Mouse (Mus musculus): ENCODE measurements at regions not wholly inside any gene's neighbourhood (a gene's known extent, or its start where the extent isn't known, plus 50 kb on each side); places are given as distances from the start of the nearest gene placed in this dataset.

GRCm38 (mm10) chr11:19290971-19291370, 272.2 kb upstream of the Meis1 start:
- Histone ChIP-seq H3K4me3 (ENCODE audit: control insufficient read depth, low read depth, low read length) (no peak overlapping the region), H3K27ac (ENCODE audit: control insufficient read depth, insufficient read depth, low read depth, low read length) (no peak overlapping the region), H3K4me1 (ENCODE audit: control insufficient read depth, insufficient read depth, low read length) (no peaks in the 10 kb centered on the region), H3K36me3 (ENCODE audit: control insufficient read depth, insufficient read depth, low read length) (no peaks in the 10 kb centered on the region), H3K27me3 (ENCODE audit: control insufficient read depth, insufficient read depth, low read length) (no peaks in the 10 kb centered on the region)
- TF ChIP-seq POLR2A (IDR thresholded peaks at IDR 0.05; ENCODE audit: control insufficient read depth, low read depth, low read length): no peak
- TF ChIP-seq CTCF (IDR thresholded peaks at IDR 0.05; ENCODE audit: control insufficient read depth, insufficient read depth, insufficient replicate concordance, low read depth, low read length): no peak

- H3K27ac ChIP-seq (ENCODE audit: control insufficient read depth, insufficient read depth, low read depth, low read length): no peak overlapping the region
- no peaks in the 10 kb centered on the region for H3K4me1 ChIP-seq (ENCODE audit: control insufficient read depth, insufficient read depth, low read length)
- H3K36me3 ChIP-seq (ENCODE audit: control insufficient read depth, insufficient read depth, low read length): no peaks in the 10 kb centered on the region
- no peak overlapping the region for H3K4me3 ChIP-seq (ENCODE audit: control insufficient read depth, low read depth, low read length)
- H3K27me3 ChIP-seq (ENCODE audit: control insufficient read depth, insufficient read depth, low read length): no peaks in the 10 kb centered on the region
- no peak for TF ChIP-seq POLR2A (IDR thresholded peaks at IDR 0.05; ENCODE audit: control insufficient read depth, low read depth, low read length)
- no peak for TF ChIP-seq CTCF (IDR thresholded peaks at IDR 0.05; ENCODE audit: control insufficient read depth, insufficient read depth, insufficient replicate concordance, low read depth, low read length)
Measured at GRCm38 (mm10) chr11:19299411-19299810, 280.6 kb upstream of the Meis1 start.

- Histone ChIP-seq H3K36me3 (ENCODE audit: control insufficient read depth, insufficient read depth, low read length) (no peaks in the 10 kb centered on the region), H3K4me1 (ENCODE audit: control insufficient read depth, insufficient read depth, low read length) (no peaks in the 10 kb centered on the region), H3K27ac (ENCODE audit: control insufficient read depth, insufficient read depth, low read depth, low read length) (no peak overlapping the region), H3K27me3 (ENCODE audit: control insufficient read depth, insufficient read depth, low read length) (no peaks in the 10 kb centered on the region), H3K4me3 (ENCODE audit: control insufficient read depth, low read depth, low read length) (no peak overlapping the region)
- TF ChIP-seq CTCF (IDR thresholded peaks at IDR 0.05; ENCODE audit: control insufficient read depth, insufficient read depth, insufficient replicate concordance, low read depth, low read length): no peak
Measured at GRCm38 (mm10) chr11:19306687-19307086, 287.9 kb upstream of the Meis1 start.

DNA sequence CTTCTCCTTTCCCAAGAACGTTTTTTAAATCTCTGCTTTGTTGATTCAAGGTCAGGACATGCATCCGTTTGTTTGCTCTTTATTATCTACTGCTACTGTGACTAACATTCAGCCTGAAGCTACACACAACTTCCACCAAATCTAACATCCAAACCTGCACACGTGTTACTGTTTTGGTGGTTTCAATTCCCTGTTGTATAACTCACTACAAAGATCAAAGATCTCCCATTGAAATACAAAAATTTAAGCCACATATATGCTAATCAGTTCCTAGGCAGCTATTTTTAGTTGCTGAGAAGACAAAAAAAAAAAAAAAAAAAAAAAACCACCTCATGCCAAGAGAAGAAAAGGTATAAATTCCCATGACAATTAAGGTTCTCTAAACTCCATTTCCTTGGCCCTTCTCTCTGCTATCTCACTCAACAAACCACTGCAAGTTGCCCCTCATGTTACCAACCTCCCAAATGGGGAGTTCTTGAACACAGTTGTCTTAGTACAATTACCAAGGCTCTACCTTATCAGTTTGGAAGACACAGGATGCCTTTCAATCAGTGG, 312.0 kb upstream of the Meis1 start:
- no peaks in the 10 kb centered on the region for H3K27me3 ChIP-seq (ENCODE audit: control insufficient read depth, insufficient read depth, low read length)
- H3K36me3 ChIP-seq (ENCODE audit: control insufficient read depth, insufficient read depth, low read length): no peaks in the 10 kb centered on the region
- TF ChIP-seq CTCF (IDR thresholded peaks at IDR 0.05; ENCODE audit: control insufficient read depth, insufficient read depth, insufficient replicate concordance, low read depth, low read length): no peak
- TF ChIP-seq POLR2A (IDR thresholded peaks at IDR 0.05; ENCODE audit: control insufficient read depth, low read depth, low read length): no peak
- H3K4me1 ChIP-seq (ENCODE audit: control insufficient read depth, insufficient read depth, low read length): no peaks in the 10 kb centered on the region
- H3K27ac ChIP-seq (ENCODE audit: control insufficient read depth, insufficient read depth, low read depth, low read length): no peak overlapping the region
- H3K4me3 ChIP-seq (ENCODE audit: control insufficient read depth, low read depth, low read length): no peak overlapping the region

DNA sequence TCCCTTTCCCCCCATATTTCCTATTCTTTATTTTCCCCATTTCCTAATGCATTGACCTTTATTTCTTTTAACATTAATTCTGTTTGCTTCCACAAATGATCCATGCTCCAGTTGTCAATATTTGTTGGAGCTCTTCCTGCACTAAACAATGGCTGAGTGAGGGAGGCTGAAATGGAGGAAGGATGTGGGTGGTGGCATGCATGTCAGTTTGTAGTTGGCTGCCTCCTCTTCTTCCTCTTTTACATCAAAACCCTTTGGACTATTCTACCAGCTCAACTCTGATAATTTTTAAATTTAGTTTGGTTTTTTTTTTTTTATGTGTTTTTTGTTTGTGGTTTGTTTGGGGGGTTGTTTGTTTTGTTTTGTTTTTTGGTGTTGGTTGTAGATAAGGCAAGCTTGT, 313.5 kb upstream of the Meis1 start:
- Histone ChIP-seq H3K27ac (ENCODE audit: control insufficient read depth, insufficient read depth, low read depth, low read length) (no peak overlapping the region), H3K27me3 (ENCODE audit: control insufficient read depth, insufficient read depth, low read length) (no peaks in the 10 kb centered on the region), H3K4me1 (ENCODE audit: control insufficient read depth, insufficient read depth, low read length) (no peaks in the 10 kb centered on the region), H3K36me3 (ENCODE audit: control insufficient read depth, insufficient read depth, low read length) (no peaks in the 10 kb centered on the region), H3K4me3 (ENCODE audit: control insufficient read depth, low read depth, low read length) (no peak overlapping the region)
- TF ChIP-seq CTCF (IDR thresholded peaks at IDR 0.05; ENCODE audit: control insufficient read depth, insufficient read depth, insufficient replicate concordance, low read depth, low read length) (no peak), POLR2A (IDR thresholded peaks at IDR 0.05; ENCODE audit: control insufficient read depth, low read depth, low read length) (no peak)

DNA sequence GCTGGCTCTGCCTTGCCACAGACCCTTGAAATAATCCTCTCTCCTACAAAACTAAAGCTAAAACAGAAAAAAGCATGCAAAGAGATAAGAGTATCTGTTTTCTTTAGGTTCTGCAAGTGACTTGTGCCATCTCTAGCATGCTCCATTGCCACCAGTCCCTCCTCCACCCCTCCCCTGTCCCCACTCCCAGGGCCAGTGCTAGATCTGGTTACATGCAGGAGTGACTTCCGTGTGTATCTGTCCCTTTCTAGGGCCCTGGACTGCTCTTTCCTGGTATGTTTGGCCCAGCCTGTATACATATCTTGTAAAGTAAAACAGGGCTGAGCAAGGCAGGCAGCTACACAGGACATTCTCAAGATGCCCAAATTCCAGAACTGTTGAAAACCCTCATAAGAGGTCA, 313.9 kb upstream of the Meis1 start:
- H3K27ac ChIP-seq (ENCODE audit: control insufficient read depth, insufficient read depth, low read depth, low read length): no peak overlapping the region
- TF ChIP-seq CTCF (IDR thresholded peaks at IDR 0.05; ENCODE audit: control insufficient read depth, insufficient read depth, insufficient replicate concordance, low read depth, low read length) (no peak), POLR2A (IDR thresholded peaks at IDR 0.05; ENCODE audit: control insufficient read depth, low read depth, low read length) (no peak)
- no peaks in the 10 kb centered on the region for H3K4me1 ChIP-seq (ENCODE audit: control insufficient read depth, insufficient read depth, low read length)
- H3K36me3 ChIP-seq (ENCODE audit: control insufficient read depth, insufficient read depth, low read length): no peaks in the 10 kb centered on the region
- H3K4me3 ChIP-seq (ENCODE audit: control insufficient read depth, low read depth, low read length): no peak overlapping the region
- no peaks in the 10 kb centered on the region for H3K27me3 ChIP-seq (ENCODE audit: control insufficient read depth, insufficient read depth, low read length)

GRCm38 (mm10) chr11:19333908-19334487, 315.2 kb upstream of the Meis1 start:
- TF ChIP-seq POLR2A (IDR thresholded peaks at IDR 0.05; ENCODE audit: control insufficient read depth, low read depth, low read length) (no peak), CTCF (IDR thresholded peaks at IDR 0.05; ENCODE audit: control insufficient read depth, insufficient read depth, insufficient replicate concordance, low read depth, low read length) (no peak)
- no peaks in the 10 kb centered on the region for H3K36me3 ChIP-seq (ENCODE audit: control insufficient read depth, insufficient read depth, low read length)

More at GRCm38 (mm10) chr11:19333908-19334487, 315.2 kb upstream of the Meis1 start:
- Histone ChIP-seq H3K27me3 (ENCODE audit: control insufficient read depth, insufficient read depth, low read length) (no peaks in the 10 kb centered on the region), H3K4me1 (ENCODE audit: control insufficient read depth, insufficient read depth, low read length) (no peaks in the 10 kb centered on the region), H3K27ac (ENCODE audit: control insufficient read depth, insufficient read depth, low read depth, low read length) (no peak overlapping the region), H3K4me3 (ENCODE audit: control insufficient read depth, low read depth, low read length) (no peak overlapping the region)

All from testis, adult 2 months (tissue).